ENCODE assay signal across 8 mouse cellular contexts in genomic region chr10:76902588-76902987, GRCm38 (mm10). TPM values are rescaled to one million over a fixed set of nuclear protein-coding genes. Genes with fewer than 3 reads are reported as not detected.
DNase-seq lines count a peak whose midpoint lies in the region; ATAC-seq and TF ChIP-seq lines count a peak whose summit lies in the region.

No protein-coding gene starts in this region.

- TF ChIP-seq POLR2A in kidney, adult 2 months (IDR thresholded peaks at IDR 0.05; ENCODE audit: low read depth, low read length), result no peak

- ATAC-seq in heart, embryonic 15.5 days (replicated peaks; ENCODE audit: insufficient number of reproducible peaks, insufficient read depth, low FRiP score, low read depth), result peak; percentile 60; the same call in 1 of the 2 replicates
- 0 out of 2 replicates have a peak, but pooled peaks have one; percentile 25 for ATAC-seq in neural tube, embryonic 15.5 days (ENCODE audit: low FRiP score)

- H3K4me2 ChIP-seq in heart, embryonic 15.5 days, result no peak overlapping the region
- no peak overlapping the region for H3K4me2 ChIP-seq in neural tube, embryonic 15.5 days

- TF ChIP-seq CTCF in kidney, adult 2 months (conservative IDR thresholded peaks at IDR 0.05; ENCODE audit: insufficient read depth, insufficient read length, low read depth, low read length), result no peak

- WGBS in kidney, adult 2 months, result 48% methylated on average over 6 of the region's 6 CpGs
- 25% methylated on average over 6 of the region's 6 CpGs for WGBS in heart, embryonic 15.5 days
- WGBS in neural tube, embryonic 15.5 days, result 22% methylated on average over 6 of the region's 6 CpGs

- no peak overlapping the region for H3K4me3 ChIP-seq in kidney, adult 2 months (ENCODE audit: insufficient read depth, low read depth, low read length)
- no peak overlapping the region for H3K4me3 ChIP-seq in heart, embryonic 15.5 days
- no peak overlapping the region for H3K4me3 ChIP-seq in neural tube, embryonic 15.5 days (replicated peaks)

- H3K36me3 ChIP-seq in kidney, adult 2 months (ENCODE audit: control insufficient read depth, insufficient read depth, low read length), result no peaks in the 10 kb centered on the region
- H3K36me3 ChIP-seq in heart, embryonic 15.5 days, result no peaks in the 10 kb centered on the region
- H3K36me3 ChIP-seq in neural tube, embryonic 15.5 days, result no peaks in the 10 kb centered on the region

- no peaks in the 10 kb centered on the region for H3K27me3 ChIP-seq in kidney, adult 2 months (replicated peaks; ENCODE audit: control insufficient read depth, insufficient read depth, low read length)
- H3K27me3 ChIP-seq in heart, embryonic 15.5 days, result no peaks in the 10 kb centered on the region
- H3K27me3 ChIP-seq in neural tube, embryonic 15.5 days (replicated peaks), result no peaks in the 10 kb centered on the region

- no peaks in the 10 kb centered on the region for H3K9me3 ChIP-seq in heart, embryonic 15.5 days (replicated peaks)
- no peaks in the 10 kb centered on the region for H3K9me3 ChIP-seq in neural tube, embryonic 15.5 days (replicated peaks)

- H3K4me1 ChIP-seq in kidney, adult 2 months (ENCODE audit: control insufficient read depth, insufficient read depth, low read length), result 0 out of 2 replicates have a peak, but pooled peaks cover 2% of the 10 kb centered on the region
- H3K4me1 ChIP-seq in heart, embryonic 15.5 days (replicated peaks), result peaks cover 5% of the 10 kb centered on the region
- H3K4me1 ChIP-seq in neural tube, embryonic 15.5 days, result peaks cover 32% of the 10 kb centered on the region

- peak; percentile 74 for DNase-seq in kidney, adult 2 months
- no peak for DNase-seq in kidney, adult 18-20 months
- DNase-seq in cerebellum, postnatal 36 days, result peak; percentile 40 to 61
- DNase-seq in kidney, postnatal 4 days, result peak; percentile 40 to 54
- no peak for DNase-seq in spleen, postnatal 14 days (ENCODE audit: low spot score in 2 of 2)
- DNase-seq in B cell, adult 2 months, result no peak

- no peak overlapping the region for H3K27ac ChIP-seq in kidney, adult 2 months (ENCODE audit: insufficient read depth, low read depth, low read length)
- no peak overlapping the region for H3K27ac ChIP-seq in heart, embryonic 15.5 days
- H3K27ac ChIP-seq in neural tube, embryonic 15.5 days (replicated peaks), result no peak overlapping the region

- no peak overlapping the region for H3K9ac ChIP-seq in heart, embryonic 15.5 days
- H3K9ac ChIP-seq in neural tube, embryonic 15.5 days (replicated peaks), result no peak overlapping the region

RNA-seq across cellular contexts. Expression of gene Pcbp3, which starts 59.1 kb away (rescaled TPM):
- polyA plus RNA-seq in kidney, adult 2 months (2012; rRNA removed), result 19.1 and 23.5 TPM in 2 replicates
- 9.4 and 18.0 TPM in 2 replicates for polyA plus RNA-seq in heart, embryonic 15.5 days (2015; fragmentation: Nextera tagmentation; extraction: Ambion mirVana)
- 98.8 and 103 TPM in 2 replicates for polyA plus RNA-seq in neural tube, embryonic 15.5 days (2015; fragmentation: Nextera tagmentation; extraction: Ambion mirVana)

Comparison
In these comparisons a context has a peak if more than half of its experiments do, and no peak if none do; other contexts are left out.
1. DNase-seq: peak in kidney, adult 2 months (single experiment), cerebellum, postnatal 36 days (2 of 2) and kidney, postnatal 4 days (2 of 2); none in kidney, adult 18-20 months (single experiment), spleen, postnatal 14 days (0 of 2) and B cell, adult 2 months (0 of 2).